Mouse (Mus musculus): ENCODE data around the gene Tanc2.

Tanc2 gene

DNA sequence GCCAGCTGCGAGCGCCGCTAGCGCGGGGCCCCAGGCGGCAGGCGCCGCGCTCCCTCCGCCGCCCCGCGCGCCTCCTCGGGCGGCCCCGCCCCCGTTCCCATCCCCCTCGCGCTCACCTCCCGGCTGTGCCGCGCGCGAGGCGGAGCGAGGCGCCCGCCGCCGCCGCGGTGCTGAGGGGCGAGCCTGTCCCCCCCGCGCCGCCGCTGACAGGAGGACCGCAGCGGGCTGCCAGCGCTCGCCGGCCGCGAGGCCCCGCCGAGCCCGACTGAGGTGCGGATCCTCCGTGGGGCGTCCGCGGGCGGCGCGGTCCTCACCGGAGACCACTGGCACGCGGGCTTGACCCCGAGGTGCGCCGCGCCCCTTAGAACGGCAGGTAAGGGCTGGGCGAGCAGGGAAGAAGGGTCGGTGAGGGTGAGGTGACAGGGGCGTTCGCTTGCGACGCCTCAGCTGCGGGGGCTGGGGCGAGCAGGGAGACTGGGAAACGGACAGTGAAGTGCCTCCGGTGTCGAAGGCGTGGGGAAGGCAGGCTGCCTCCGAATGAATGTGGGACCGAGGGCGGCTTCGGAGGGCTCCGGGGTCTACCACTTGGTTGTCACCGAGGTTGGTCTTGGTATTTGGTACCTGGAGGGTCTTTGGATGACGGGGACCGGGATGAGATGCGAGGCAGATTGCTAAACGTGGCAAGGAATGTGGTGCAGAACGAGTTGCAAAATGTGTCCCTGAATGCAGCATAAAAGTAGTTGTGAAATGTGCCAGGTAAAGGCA is at the start of gene Tanc2:
TSS of gene Tanc2 (plus strand) at position 110 of the 765 bp plus-strand sequence.
- DNase-seq (ENCODE audit: low spot score), result no peak

GRCm38 (mm10) chr11:105540781-105541180 is 49.0 kb upstream of the Tanc2 start:
- no peak for DNase-seq (ENCODE audit: low spot score)

- no peak for DNase-seq (ENCODE audit: low spot score)
Observed at GRCm38 (mm10) chr11:105541366-105541765, 48.4 kb upstream of the Tanc2 start.

GRCm38 (mm10) chr11:105542129-105542528 is 47.7 kb upstream of the Tanc2 start:
- DNase-seq (ENCODE audit: low spot score), result no peak

GRCm38 (mm10) chr11:105545801-105546200 is 44.0 kb upstream of the Tanc2 start:
- DNase-seq (ENCODE audit: low spot score), result no peak

GRCm38 (mm10) chr11:105546393-105546792 is 43.4 kb upstream of the Tanc2 start:
- no peak for DNase-seq (ENCODE audit: low spot score)

DNA sequence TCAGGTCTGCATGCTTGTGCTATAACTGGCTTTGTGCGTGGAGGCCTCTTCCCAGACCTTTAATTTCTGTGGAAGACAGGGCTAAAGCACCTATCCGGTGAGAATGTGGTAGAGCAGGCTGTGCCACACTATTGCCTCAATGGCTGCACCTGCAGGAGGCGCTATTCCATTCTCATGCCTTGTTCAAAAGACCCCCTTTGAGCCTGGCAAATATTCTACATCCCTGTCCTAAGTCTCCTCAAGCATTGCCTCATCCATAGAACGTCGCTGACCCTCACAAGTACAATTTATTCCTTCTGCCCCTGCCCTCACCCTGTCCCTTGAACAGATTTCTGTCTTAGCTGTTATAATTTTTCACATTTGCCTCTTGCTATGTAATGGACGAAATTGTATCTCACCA is 41.4 kb upstream of the Tanc2 start:
- no peak for DNase-seq (ENCODE audit: low spot score)

DNA sequence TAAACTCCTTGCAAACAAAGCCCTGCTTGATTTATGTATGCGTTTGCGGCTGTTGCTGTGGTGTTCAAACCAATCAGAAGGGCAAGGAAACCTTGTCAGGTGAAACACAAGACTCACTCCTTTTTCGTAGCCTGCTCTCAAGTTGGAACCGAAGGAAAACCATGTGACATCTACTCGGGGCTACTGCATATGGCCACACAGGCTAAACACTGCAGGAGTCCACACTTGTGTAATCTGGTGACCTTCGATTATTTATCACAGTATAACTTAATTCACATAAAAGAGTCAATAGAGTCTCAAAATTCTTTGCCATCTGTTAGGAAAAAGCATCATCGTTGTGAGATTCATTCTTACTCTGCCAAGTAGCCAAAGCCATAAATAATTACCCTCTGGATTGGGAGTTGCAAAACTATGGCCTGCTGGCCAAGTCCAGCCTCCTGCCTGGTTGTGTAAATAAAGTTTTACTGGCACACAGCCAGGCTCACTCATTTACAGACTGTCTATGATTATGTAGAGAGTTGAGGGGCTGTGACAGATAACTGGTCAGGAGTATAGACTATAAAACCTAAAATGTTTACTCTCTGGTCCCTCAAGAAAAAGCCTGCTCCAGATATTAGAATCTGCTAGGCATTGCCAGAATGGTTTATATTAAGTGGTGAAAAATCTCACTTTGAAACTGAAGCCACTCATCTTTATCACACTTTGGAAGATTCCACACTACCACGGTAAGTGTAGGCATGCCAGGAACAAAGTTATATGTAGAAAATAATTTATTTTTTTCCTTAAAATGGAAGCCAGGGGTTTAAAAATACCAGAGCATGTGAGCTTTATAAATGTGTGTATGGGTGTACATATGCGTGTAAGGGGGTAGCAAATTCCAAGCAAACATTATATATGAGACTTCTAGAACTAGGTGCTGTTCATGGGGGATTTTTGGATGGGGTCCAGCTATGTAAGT is 40.3 kb upstream of the Tanc2 start:
- DNase-seq (ENCODE audit: low spot score), result no peak

DNA sequence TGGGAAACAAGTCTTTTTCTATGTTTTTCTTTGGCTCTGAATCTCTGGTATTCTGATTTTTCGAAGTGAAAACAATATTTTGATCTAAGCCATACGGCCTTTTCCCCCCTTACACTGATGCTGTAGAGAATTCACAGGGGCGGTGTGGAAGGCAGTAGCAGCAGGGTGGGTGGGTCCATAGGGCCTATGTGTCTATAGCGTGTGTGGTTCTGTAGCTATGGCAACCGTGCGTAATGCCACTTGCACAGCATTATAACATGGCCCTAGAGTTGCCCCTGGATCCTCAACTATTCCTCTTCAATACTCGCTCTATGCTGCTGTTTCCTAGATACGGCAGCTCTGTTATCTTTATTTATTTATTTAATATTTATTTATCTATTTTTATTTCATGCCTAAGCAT is 32.5 kb upstream of the Tanc2 start:
- no peak for DNase-seq (ENCODE audit: low spot score)

- DNase-seq (ENCODE audit: low spot score), result no peak
Observed at GRCm38 (mm10) chr11:105558091-105558490, 31.7 kb upstream of the Tanc2 start.

DNA sequence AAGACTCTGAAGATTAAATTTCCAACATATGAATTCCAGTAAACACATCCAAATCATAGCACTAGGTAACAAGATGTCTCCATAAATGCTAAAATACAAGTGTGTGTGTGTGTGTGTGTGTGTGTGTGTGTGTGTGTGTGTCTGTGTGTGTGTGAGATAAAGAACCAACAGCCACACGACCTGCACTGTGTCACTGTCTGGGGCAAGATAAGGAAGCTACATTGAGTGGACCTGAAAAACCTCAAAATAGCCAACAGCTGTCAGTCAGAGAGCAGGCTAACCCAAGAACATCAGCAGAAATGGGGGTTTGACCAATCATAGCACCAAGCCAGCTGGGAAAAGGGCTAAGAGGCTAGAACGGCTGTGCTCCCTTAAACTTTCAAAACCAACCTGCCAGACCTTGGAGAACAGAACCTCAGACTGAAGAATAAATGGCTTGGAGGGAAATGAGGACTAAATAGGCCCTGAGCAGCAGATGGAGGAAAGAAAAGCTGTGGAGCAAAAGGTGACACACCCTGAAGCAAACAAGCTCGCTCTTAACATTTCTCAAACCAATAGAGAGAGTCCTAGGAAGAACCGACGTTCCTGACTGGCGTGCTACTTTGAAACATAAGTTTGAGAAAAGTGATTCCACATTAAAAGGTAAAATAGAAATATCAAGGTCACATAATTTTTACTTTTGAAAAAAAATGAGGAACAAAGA is 30.8 kb upstream of the Tanc2 start:
- no peak for DNase-seq (ENCODE audit: low spot score)

DNA sequence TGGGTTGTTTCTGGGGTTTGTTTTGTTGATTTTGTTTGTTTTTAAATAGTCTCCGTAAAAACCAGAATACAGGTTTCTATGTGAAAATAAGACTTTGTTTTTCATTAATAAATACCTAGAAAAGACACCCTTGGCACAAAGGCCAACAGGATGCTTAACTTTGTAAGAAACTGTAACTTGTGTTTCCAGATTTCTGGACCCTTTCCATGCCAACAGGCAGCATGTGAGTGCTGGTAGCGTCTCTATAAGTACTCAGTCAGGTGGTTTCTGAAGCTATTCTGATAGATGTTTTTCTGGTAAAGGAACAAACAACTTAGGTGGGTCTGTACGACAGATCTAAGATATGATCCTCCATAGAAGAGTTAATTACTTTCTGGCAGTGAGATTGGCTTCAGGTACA is 26.2 kb upstream of the Tanc2 start:
- no peak for DNase-seq (ENCODE audit: low spot score)

- DNase-seq (ENCODE audit: low spot score), result no peak
Observed at GRCm38 (mm10) chr11:105567221-105567641, 22.6 kb upstream of the Tanc2 start.

GRCm38 (mm10) chr11:105571996-105572395 is 17.8 kb upstream of the Tanc2 start:
- no peak for DNase-seq (ENCODE audit: low spot score)

DNA sequence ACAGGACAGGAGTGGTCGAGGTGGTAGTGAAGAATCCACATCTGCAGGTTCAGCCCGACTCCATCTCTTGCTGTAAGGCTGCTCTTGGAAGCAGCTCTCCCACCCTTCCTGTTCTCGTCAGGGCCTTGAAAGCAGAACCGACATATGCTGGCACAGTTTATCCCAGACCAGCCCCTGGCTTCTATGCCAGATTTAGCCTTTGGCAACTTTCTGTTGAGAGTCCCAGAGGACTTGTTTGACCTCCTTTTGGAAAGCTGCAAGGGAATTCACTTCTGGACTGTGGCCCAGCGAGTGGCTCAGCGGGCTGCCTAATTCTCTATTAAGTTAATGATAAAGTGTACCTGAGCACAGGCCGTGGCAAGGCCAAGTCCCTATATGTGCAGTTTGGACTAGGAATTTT is 15.5 kb upstream of the Tanc2 start:
- peak; percentile 9 for DNase-seq (ENCODE audit: low spot score)

GRCm38 (mm10) chr11:105577211-105577610 is 12.6 kb upstream of the Tanc2 start:
- DNase-seq (ENCODE audit: low spot score), result no peak

DNA sequence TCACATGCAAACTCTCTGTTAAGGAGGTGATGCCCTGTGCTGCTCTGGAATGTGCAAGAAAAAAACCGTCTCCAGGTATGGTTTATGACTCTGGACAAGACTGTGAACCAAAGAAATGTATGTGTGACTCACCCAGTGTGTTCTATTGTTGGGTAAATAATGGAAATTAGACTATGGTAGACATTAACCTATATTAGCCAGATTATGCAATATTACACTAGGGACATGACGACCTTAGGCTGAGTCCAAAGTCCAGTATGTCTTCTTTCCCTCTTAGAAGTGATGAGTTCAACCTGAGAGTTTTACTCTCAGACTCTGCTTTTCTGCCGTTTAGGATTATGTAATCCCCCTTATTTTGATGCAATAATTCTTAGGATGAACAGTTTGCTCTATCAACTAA is 7.8 kb upstream of the Tanc2 start:
- no peak for DNase-seq (ENCODE audit: low spot score)

DNA sequence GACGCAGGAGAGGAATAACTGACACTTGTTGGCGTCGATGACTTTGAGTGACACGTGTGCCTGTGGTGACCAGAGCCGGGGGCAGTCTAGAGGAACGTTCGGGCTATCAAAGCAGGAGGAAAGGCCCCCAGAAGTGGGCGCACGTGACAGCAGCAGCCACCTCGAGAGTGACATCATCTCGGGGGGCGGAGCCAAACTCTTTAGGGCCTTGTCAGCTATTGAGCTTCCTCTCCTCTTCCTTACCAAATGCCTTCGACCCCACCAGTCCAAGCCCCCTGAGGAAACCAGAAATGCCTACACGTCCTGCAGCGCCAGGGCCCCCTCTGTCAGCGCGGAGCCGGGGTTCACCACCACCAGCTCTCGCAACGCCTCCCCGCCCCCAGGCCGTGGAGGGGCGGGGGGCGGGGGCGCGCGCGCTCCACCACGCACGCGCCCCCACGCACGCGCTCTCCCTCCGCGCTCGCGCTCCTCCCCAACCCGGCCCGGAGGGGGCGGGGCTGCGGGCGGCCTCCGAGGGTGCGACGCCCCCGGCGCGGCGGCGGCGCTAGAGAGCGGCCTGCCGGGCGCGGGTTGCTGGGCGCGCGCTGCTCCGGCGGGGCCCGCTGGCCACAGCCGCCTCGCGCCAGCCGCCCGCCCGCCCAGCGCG is 432 bp upstream of the Tanc2 start:
- DNase-seq (ENCODE audit: low spot score), result peak; percentile 92

GRCm38 (mm10) chr11:105591905-105592304 is 2.1 kb downstream of the Tanc2 start:
- peak; percentile 81 for DNase-seq (ENCODE audit: low spot score)

DNA sequence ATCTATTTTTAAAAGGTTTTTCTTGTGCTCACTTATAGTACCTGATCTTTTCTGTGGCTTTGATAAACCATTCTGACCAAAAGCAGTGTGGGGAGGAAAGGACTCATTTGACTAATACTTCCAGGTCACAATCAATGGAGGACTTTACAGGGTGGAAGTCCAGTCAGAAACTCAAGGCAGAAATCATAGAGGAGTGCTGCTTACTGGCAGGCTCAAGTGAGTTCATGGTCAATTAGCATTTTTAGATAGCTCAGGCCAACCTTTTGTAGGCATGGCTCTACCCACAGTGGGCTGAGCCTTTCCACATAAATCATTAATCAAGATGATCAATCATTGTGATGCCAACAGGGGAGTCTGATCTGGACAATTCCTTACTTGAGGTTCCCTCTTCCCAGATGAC is 12.4 kb downstream of the Tanc2 start:
- no peak for DNase-seq (ENCODE audit: low spot score)

DNA sequence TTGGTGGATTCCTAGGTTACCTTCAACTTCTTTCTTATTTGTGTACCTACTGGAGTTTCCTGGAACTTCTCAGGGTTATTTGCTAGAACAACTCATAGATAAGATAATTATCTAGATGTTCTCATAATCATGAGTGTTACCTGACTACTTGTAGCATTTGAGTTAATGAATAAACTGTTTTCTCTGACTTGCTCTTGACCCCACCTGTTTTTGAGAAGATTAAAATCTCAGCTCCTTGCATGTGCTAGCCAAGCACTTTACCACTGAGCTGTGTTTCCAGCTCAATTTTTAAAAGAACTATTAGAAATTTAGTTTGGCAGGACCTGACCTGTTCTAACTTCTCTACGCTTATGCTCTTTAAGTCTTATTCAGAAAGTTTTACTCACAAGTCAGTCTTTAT is 36.4 kb downstream of the Tanc2 start:
- DNase-seq (ENCODE audit: low spot score), result no peak

DNA sequence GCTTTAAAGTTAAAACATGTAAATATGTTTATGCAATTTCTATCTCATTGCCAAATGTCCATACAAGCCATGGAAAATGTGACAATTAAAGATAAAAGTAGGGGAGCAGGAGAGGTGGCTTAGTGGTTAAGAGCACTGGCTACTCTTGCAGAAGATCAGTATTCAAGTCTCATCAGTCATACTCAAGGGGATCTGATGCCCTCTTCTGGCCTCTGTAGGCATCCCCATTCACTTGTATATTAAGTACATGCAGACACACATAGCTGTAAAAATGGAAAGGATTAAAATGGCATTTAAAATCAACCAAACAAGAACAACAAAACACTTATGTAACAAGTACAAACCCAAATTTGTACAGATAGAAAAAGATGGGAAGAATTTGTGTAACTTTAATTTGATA is 54.2 kb downstream of the Tanc2 start:
- no peak for DNase-seq (ENCODE audit: low spot score)

All from retina, embryonic 14.5 days (tissue).